Mouse (Mus musculus) G1E-ER4 (cell line): Measurements from ENCODE around the gene Vps45. TPM values are rescaled to one million over a fixed set of nuclear protein-coding genes. Genes with fewer than 3 reads are reported as not detected.

ENCODE experiments used
- GATA1 ChIP-seq: IDR thresholded peaks from one replicate; pipeline ENCODE4 v1.8.0; 2012; ENCODE audit warnings: low read length, inconsistent platforms
- polyA plus RNA-seq: library from polyadenylated mRNA; stranded (reverse); fragments of >175 nt; gene quantifications from 2 replicates; pipeline ENCODE4 v1.2.3, GENCODE M21; 2012

The Vps45 gene
- polyA plus RNA-seq, 1 experiment = 5.6 TPM

DNA sequence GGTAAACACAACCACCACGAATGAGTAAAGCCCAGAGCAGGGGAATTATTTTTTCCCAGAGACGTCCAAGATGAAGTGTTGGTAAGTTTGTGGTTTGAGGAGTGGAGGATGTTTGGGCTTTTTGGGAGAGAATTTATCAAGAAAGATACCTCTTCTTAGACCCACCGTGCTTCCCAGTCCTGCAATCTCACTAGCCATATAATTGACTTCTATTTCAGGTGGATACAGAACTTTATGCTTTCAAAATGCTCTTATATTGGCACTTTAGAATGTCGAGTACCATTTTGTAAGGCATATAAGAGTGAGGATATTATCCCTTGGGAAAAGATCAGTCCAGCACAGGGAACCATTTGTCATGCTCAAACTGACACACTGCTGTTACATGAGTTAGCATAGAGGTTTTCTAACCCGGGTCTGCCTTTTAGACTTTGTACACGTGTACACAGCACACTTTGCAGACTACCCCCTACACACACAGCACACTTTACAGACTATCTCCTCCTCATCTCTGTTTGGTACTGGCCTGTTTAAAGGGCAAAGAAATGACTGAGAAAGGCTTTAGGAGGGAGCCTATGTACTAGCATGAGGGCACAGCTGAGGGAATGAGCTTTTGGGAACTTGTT, 61.7 kb downstream of the Vps45 start:
- TF ChIP-seq GATA1 = no peak

DNA sequence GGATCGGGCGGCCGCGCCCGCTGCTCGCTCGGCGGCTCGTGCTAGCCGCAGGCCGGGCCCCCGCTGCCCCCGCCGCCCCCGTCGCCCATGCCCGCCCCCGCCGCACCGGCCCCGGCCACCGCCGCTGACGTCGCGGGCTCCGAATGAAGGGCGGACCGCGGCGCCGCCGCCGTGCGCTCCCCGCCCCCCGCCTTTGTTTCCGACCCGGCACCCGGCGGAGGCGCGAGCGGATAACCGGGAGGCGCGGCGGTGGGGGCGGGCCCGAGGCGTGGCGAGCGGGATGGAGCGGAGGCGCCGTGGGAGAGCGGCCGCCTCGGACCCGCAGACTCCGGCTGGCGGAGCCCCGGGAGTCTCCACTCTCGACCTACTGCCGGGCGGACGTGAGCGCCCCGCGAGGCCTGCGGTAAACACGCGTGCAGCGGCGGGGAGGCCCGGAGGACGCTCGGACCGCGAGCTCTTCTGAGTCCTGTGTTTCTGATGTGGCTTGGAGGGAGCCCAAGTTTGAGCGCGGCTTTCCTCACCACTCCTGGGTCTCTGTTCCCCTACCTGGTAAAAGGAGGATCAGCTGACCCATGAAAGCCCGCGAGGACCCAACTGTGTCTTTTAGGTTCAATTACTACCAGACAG, 62.4 kb downstream of the Vps45 start, which contains the start of gene Plekho1:
TSS of gene Plekho1 (minus strand) at position 200 of the 627 bp plus-strand sequence.
- TF ChIP-seq GATA1 = no peak

DNA sequence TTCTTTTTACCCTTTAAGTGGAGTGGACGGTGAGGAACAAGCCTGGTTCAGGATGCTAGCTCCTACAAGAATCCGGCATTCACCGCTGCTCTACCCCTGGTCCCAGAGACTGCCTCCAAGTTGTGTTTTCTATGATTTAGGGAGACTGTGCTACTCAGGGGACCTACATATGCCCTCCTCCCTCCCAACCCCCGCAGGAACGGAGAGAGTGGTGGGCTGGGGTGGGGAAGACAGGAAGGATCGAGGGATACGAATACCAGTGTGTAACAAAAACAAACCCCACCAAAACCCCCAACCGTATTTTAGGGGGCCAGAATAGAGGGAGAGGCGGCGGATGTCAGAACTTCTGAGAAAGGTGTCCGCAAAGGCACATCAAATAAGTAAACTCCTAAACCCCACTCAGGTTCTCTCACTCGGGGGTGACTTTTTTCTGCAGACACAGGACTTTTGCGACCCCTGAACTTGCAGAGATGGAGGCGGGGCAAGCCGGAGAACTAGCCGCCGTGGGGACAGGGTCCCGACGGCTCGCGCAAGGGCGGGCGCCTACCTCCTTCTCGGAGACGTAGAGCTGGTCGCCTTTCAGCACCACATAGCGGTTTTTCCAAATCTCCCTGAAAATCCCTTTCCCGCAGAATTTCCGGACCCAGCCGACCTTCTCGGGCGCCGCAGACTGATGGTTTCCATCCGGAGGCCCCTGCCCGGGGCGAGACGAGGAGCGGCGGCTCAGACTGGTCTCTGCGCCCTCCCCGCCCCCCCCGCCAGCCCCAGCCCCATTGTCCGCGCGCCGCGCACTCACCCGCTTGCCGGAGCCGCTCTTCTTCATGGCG, 63.1 kb downstream of the Vps45 start:
- no peak for TF ChIP-seq GATA1

DNA sequence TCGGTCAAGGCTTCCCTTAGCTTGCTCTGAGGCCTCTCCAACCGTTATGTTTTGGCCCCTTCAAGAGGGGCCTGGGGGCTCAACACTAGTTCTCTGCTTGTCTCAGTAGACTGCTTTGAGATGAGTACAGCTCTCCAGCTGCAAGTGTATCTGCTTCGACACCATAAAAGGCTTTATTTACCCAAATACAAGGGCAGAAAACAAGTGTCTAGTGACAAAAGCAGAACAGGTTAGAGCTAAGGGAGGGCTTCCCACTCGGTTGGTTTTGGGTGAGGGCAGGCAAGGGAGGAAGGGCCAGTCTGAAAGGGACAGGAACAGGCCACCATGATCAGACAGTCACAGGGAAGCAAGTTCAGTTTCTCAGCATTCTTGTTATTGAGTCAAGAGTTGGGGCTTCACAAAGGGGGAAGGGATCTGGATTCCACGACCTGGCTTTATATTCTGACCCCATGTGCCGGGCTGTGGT, 63.9 kb downstream of the Vps45 start:
- TF ChIP-seq GATA1 = no peak

DNA sequence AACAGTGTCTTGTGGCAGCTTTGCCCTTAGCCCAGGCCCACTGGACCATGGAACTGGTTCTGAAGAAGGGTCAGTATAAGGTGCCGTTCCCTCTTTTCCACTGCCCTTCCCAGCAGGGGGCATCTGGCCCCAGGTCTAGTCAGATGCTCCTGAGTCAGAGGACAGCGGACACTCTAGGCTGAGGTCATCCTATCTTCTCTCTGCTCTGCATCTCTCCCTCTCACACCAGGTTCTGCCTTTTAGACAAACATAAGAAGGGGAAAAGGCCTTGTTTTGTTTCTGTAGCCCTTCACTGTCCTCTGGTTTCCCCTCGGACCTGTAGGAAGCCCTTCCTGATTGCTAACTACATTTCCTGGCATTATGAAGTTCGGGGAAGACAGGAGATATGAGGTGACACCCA, 64.4 kb downstream of the Vps45 start:
- TF ChIP-seq GATA1 = no peak

DNA sequence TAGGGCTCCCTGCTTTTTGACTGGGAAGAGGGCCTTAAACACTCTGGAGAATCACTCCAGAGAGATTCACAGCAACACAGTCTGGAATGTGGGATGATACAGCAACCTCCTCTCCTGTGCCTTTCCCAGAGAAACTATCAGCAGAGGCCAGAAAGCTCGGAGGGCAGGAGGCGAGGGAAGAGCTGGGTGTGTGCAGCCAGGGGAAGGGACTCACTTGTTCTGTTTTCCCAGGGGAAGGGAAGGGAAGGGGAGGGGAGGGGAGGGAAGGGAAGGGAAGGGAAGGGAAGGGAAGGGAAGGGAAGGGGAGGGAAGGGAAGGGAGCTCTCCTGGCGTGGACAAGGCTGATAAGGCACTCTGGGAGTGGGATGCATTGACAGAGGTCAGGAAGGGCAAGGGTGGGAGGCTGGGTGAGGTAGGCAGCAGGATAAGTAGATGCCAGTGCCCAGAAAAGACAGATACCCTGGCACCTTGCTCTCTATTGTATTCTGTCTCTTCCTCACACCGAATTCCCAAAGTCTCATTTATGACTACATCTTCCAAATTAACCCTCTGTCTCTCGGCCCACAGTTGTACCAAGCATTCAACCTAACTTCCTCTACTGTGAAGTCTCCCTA, 65.2 kb downstream of the Vps45 start:
- no peak for TF ChIP-seq GATA1

DNA sequence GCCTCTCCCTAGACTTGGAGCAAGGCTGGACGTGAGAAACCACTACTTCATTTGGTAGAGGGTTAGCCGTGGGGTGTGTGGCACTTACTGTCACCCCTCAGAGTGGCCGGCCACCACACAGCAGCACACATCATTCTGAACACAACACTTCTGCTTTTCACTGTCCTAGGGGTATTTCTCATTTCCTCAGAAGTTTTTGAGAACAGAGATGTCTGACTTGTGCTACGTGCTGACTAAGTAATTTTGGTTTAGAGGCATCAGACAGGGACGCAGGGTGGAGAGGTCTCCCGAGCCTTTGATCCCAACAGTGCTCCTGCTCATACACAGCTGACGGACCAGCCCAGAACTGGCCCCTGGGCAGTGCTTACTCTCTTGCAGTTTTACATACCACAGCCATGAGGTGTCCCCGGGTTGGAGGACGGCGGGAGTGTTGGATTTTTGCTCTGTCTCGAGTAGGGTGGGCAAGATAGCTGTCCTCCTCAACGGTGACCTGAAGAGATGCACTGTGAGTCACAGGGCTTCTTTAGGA, 67.8 kb downstream of the Vps45 start:
- no peak for TF ChIP-seq GATA1

DNA sequence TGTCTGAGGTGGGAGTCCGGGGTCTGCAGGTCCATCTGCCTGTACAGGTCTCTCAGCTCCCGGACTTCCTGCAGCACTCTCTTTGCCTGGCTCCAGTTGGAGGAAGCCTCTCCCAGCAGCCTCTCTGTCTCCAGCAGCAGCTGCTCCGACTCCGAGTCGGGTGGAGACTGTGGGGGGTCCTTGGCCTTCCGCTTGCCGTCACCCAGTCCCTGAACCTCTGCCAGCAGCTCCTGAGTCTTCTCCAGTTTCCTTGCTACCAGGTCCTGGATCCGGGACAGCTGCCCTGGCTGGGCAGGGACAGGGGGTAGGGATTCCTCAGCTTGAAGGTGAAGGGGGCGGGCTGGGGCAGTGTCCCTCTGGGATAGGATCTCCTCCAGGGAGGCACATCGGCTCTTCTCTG, 69.3 kb downstream of the Vps45 start:
- no peak for TF ChIP-seq GATA1

DNA sequence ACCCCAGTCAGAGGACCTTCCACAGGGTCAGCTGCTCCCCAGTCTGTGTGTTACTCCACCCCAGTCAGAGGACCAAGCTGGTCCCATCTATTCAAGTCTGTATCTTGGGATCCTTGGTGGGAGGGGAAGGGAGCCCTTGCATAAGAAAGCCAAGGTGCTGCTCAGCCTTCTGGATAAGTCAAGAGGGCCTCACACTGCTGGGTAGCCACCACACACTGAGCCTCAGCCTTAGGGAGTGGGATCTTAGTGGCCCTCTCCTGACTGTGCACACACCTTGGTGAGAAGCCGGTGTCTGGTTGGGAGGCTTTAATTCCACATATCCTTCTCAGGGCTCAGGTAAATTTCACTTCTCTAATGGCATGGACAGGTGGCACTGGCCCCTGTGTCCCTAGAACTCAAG, 70.1 kb downstream of the Vps45 start:
- no peak for TF ChIP-seq GATA1

DNA sequence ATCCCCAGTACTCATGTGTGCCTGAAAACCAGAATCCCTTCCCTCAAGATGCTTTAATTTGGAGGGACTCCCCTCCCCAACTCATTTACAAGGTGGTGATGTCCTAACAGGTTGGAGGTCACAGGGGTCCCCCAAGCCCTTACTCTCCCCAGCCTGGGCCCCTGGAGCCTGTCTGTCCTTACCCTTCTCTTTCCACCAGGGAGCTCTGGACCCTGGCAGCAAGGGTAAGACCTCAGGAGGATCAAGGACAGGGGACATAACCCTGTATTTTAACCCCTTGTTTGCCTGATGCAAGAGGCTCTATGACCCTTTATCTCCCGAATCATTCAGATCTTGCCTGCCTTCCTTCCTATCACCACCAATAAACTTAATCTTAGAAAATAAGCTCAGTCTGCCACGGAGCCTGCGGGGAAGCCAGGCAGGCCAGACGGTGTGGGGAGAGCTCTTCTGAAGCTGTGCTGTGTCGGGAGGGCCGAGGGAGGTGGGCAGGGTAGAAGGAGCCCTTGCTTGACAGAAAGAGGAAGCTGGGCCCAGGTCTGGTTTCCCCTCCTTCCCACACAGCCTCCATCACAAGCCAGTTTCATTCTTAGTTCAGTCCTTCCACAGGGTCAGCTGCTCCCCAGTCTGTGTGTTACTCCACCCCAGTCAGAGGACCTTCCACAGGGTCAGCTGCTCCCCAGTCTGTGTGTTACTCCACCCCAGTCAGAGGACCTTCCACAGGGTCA, 70.7 kb downstream of the Vps45 start:
- TF ChIP-seq GATA1 = no peak

DNA sequence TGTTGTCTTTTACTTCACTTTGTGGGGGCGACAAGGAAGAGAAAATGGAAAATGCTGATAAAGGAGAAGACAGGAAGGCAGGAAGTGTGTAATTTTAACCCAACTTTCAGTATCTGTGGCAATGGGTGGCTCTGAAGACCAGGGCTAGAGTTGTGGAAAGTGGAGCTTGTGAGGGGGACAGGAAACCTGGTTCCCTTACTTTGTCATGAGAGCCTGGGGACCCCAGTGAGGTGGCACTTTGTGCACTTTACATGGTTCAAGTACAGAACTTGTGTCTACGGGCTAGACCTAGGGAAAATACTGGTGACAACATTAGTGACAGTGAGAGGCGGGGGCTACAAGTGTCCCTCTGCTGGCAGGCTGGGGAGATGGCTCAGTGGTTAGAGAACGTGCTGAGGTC, 71.3 kb downstream of the Vps45 start:
- no peak for TF ChIP-seq GATA1

DNA sequence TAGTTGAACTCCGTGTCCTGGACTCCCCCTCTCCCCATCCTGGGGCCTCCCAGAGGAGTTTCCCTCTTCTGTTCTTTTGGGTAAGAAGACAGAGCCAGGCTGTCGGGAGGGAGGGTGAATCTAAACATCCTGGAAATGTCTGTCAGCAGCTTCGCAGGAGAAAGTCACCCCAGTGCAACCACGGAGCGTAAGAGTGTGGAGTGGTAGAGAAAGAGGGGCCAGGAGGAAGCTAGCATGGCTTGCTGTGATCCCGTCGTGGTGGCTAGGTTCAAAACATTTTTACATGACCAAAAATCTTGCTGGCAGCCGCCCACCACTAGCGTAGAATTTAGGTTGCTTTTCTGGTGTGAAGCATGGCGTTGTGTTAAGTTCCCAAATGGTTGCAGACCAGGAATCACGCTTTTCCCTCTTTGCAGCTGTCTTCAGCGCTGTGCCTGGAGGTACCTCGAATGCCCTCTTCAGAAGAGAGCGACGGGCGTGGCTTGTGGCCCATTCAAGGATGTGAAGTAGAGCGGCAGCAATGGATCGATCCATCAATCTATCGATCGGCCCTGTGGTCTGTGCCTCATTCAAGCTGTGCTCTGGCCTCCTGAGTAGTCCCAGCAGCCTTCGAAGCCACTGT, 72.2 kb downstream of the Vps45 start:
- TF ChIP-seq GATA1 = no peak

DNA sequence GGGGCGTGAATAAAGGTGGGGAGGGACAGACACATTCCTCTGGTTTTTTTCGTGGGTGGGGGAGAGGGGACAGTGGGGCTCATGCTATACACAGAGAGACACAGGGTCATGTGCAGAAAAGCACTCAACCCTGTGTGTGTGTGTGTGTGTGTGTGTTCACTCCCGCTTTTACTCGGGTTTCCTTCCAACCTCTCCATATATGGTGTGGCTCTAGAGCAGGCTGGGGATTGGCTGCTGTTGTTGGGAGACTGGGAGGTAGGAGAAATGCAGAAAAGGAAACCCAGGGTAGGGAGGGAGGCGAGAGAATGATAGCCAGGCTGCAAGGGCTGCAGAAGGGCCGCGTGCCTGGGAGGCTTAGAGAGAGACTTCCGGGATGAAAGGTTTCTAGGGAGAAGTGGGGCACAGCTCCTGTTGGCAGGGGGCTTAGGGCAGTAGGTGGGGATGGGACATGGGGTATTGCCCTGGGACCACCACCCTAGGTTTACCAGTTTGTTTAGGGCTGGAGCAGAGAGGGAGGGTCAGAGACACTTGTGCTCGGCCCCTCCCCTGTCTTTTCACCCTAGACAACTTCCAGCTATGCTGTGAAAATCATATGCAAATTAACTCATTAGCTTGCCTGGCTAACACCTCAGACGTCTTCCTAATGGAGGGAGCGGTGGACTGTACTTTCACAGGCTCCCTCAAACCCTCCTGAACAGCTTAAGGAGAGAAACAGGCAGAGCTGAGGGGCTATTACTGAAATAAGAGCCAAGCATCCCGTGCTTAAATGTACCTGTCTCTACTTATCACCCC, 72.9 kb downstream of the Vps45 start:
- no peak for TF ChIP-seq GATA1

DNA sequence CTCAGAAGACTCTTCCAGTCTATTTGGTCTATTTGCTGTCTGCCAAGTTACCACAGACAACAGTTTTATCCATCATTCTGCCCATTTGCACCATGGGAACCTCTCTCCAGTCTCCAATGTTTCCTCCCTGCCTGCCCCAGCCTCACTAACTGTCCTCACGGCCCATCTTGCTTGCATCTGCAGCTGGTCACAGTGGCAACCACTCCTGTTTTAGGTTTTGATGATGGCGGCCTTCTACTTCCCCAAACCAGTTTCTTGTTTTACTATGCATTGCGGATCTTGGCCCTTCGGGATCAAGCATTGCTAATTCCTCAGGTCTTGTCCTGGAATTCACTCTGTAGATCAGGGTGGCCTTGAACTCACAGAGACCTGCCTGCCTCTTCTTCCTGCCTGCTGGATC, 76.1 kb downstream of the Vps45 start:
- no peak for TF ChIP-seq GATA1
